Mouse (Mus musculus) lung, adult 2 months (tissue): ENCODE measurements around the gene Rgl1.

Experiments
- CTCF ChIP-seq: fragments of 200-500 bp; IDR thresholded peaks from 2 replicates; pipeline ENCODE4 v1.5.1; 2011; ENCODE audit warnings: mild to moderate bottlenecking, low read length, control low read depth; ENCODE audit not compliant: insufficient read depth
- POLR2A ChIP-seq: fragments of 200-500 bp; IDR thresholded peaks from 2 replicates; pipeline ENCODE4 v1.6.1; 2011; ENCODE audit warnings: low read depth, mild to moderate bottlenecking, control low read depth, low read length, borderline replicate concordance; ENCODE audit errors: extremely low read depth

DNA sequence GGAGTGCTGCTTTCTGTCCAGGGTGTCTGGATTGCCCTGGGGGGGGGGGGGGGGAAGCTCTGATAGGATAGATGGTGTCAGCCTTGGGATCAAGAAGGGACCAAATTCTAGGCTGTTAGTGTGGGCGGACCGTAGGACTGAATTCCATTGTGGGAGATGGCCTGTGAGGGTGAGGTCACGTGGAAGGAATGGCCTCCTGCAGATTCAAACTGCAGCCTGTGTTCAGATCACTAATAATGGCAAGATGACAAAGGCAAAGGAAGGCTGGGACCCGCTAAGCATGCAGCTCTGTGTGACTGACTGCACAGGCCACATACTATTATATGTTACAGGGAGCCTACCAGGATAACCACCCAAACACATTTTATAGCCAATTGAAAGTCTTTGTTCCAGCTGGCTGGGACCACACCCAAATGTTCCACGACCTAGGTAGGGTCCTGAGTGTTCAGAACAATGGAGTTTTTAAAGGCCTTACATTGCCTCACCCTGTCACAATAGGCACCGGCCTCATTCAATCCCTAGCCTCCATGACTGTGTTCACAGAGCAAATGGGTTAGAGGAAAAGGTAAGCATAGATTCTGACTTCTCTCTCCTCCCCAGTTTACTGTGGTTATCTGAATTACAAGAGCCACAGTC lies 27.5 kb upstream of the Rgl1 start:
- TF ChIP-seq POLR2A (no peak), CTCF (no peak)
